Mouse (Mus musculus) heart, postnatal 0 days (tissue): ENCODE measurements at regions not wholly inside any gene's neighbourhood (a gene's known extent, or its start where the extent isn't known, plus 50 kb on each side); places are given as distances from the start of the nearest gene placed in this dataset.
"Not testable (repeated sequence)": the region's sequence is repeated elsewhere in the genome, so short reads cannot be mapped to it uniquely, and the experiment has no call there.

Experiments
- CTCF ChIP-seq: IDR thresholded peaks from 2 replicates; pipeline ENCODE4 v1.5.1; 2016; ENCODE audit warnings: antibody characterized with exemption, control low read depth, low read depth
- EP300 ChIP-seq: IDR thresholded peaks from 2 replicates; pipeline ENCODE4 v1.6.1; 2016; ENCODE audit warnings: antibody characterized with exemption, low read depth

GRCm38 (mm10) chr1:4660616-4661015 lies 147.1 kb upstream of the Gm37988 start:
- not testable (repeated sequence) for TF ChIP-seq CTCF, EP300
